In the genomic region with DNA sequence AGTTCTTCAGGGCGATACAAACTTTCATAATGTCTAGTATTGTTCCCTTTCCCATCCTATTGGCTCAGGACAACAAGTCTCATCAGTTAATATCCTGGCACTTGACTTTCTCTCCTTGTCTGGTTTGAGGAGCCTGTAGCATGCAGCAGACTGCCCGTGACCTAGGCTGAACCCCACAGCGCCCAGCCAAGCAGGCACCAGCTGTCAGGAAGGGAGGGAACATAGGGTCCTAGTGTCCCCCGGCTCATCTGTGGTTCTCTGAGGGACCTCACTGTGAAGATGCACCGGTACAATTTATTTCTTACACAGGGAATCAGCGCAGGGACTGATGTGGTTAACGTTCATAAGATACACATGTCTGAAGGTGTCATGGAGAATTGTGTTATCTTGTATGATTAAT, we compare ENCODE assay signal across 15 mouse cellular contexts. TPM values are rescaled to one million over a fixed set of nuclear protein-coding genes. Genes with fewer than 3 reads are reported as not detected.
DNase-seq lines count a peak whose midpoint lies in the region; ATAC-seq and TF ChIP-seq lines count a peak whose summit lies in the region.
"Had no signal": no experiment of that assay in that cellular context is flagged by ENCODE, and none has a peak within 500 bp of the region (broad histone marks: within the 10 kb centered on the region; RNA-seq: fewer than 3 reads in every experiment).

No protein-coding gene starts in this region.

- intact Hi-C loops in left cerebral cortex, postnatal 4 days (cut with DNase I): loop anchor here (10.0 kb wide), 3 partner anchors 362 to 692 kb away; partner anchors contain the start of gene Map4k4
- intact Hi-C loops in left cerebral cortex, adult 2 months (cut with DNase I): loop anchor here (5.0 to 10.0 kb wide), 3 partner anchors 354 to 692 kb away; no protein-coding TSS in a partner anchor

- no peaks in the 10 kb centered on the region for H3K27me3 ChIP-seq in forebrain, embryonic 16.5 days (replicated peaks; ENCODE audit: control insufficient read depth, insufficient read depth, low read length)
- H3K27me3 ChIP-seq: forebrain, embryonic 13.5 days; lung, embryonic 15.5 days had no signal

- no peak overlapping the region for H3K27ac ChIP-seq in left cerebral cortex, adult 2 months
- H3K27ac ChIP-seq in forebrain, embryonic 16.5 days (ENCODE audit: low read length): no peak overlapping the region
- H3K27ac ChIP-seq: forebrain, embryonic 13.5 days; lung, embryonic 15.5 days had no signal

- no peaks in the 10 kb centered on the region for H3K36me3 ChIP-seq in forebrain, embryonic 16.5 days (ENCODE audit: control insufficient read depth, insufficient read depth)
- H3K36me3 ChIP-seq: lung, embryonic 15.5 days had no signal

- no peak overlapping the region for H3K4me3 ChIP-seq in left cerebral cortex, adult 2 months
- H3K4me3 ChIP-seq in forebrain, embryonic 16.5 days (replicated peaks; ENCODE audit: low read length): no peak overlapping the region
- H3K4me3 ChIP-seq: forebrain, embryonic 13.5 days; lung, embryonic 15.5 days had no signal

- no peak overlapping the region for H3K4me2 ChIP-seq in forebrain, embryonic 16.5 days (ENCODE audit: low read length)
- H3K4me2 ChIP-seq: forebrain, embryonic 13.5 days; lung, embryonic 15.5 days had no signal

- no peaks in the 10 kb centered on the region for H3K9me3 ChIP-seq in forebrain, embryonic 16.5 days (ENCODE audit: control insufficient read depth, low read length)
- H3K9me3 ChIP-seq: forebrain, embryonic 13.5 days; lung, embryonic 15.5 days had no signal

- 66% methylated on average over 7 of the region's 7 CpGs for WGBS in forebrain, embryonic 16.5 days

- no peaks in the 10 kb centered on the region for H3K4me1 ChIP-seq in forebrain, embryonic 16.5 days (replicated peaks; ENCODE audit: control insufficient read depth, insufficient read depth, low read length)
- H3K4me1 ChIP-seq: forebrain, embryonic 13.5 days had no signal

- ATAC-seq in forebrain, embryonic 16.5 days: no peak
- ATAC-seq: forebrain, embryonic 13.5 days; inflammation-experienced regulatory T-cells, adult 6 months; midbrain, embryonic 16.5 days had no signal

- no peak overlapping the region for H3K9ac ChIP-seq in forebrain, embryonic 16.5 days (replicated peaks; ENCODE audit: low read depth, low read length)
- H3K9ac ChIP-seq: forebrain, embryonic 13.5 days; lung, embryonic 15.5 days had no signal

- TF ChIP-seq CTCF in left cerebral cortex, adult 2 months (IDR thresholded peaks at IDR 0.05): no peak

- DNase-seq in gastrocnemius, postnatal 10 days: peak; percentile 27
- no peak for DNase-seq in gastrocnemius, adult 8-10 months (ENCODE audit: low spot score in 2 of 2)
- peak; percentile 35 for DNase-seq in left cerebral cortex, postnatal 4 days
- DNase-seq in left cerebral cortex, adult 2 months (ENCODE audit: extremely low spot score in 1 of 2, low spot score in 2 of 2): no peak
- peak; percentile 45 for DNase-seq in thymus, postnatal 4 days
- DNase-seq in thymus, postnatal 0 days (ENCODE audit: low spot score): no peak
- DNase-seq: adrenal gland, adult 8-10 months; cerebellum, adult 18-20 months; kidney, adult 8-10 months had no signal

RNA-seq across cellular contexts. Expression of gene Il1rl2, which starts 52.3 kb away (rescaled TPM):
- total RNA-seq in gastrocnemius, postnatal 10 days (2021): 1 to 10 TPM; 5.9 to 6.4 TPM
- total RNA-seq in gastrocnemius, adult 8-10 months (2022): 1 to 10 TPM in 1 of 4 experiments, under 1 TPM in 3; 0.27 to 1.6 (median 0.49) TPM
- total RNA-seq in left cerebral cortex, postnatal 4 days (2021): 1 to 10 TPM; 1.0 to 1.7 TPM
- 1 to 10 TPM in 1 of 2 experiments, under 1 TPM in 1; 0.68 to 1.3 TPM for total RNA-seq in left cerebral cortex, adult 2 months (2021)
- polyA plus RNA-seq in thymus, postnatal 0 days (2015; fragmentation: Nextera tagmentation; extraction: Ambion mirVana): 5.9 and 7.3 TPM in 2 replicates
- 1.1 and 1.2 TPM in 2 replicates for polyA plus RNA-seq in forebrain, embryonic 16.5 days (2015; fragmentation: Nextera tagmentation; extraction: Ambion mirVana)

RNA-seq across cellular contexts. Expression of gene Il1rl1, which starts 52.6 kb away (rescaled TPM):
- 1 to 10 TPM; 1.8 to 3.1 TPM for total RNA-seq in gastrocnemius, postnatal 10 days (2021)
- under 1 TPM; 0.39 to 0.94 (median 0.52) TPM for total RNA-seq in gastrocnemius, adult 8-10 months (2022)
- under 1 TPM; 0.54 to 0.60 TPM for total RNA-seq in left cerebral cortex, postnatal 4 days (2021)
- under 1 TPM in 1 of 2 experiments, not detected in 1; 0.14 TPM for total RNA-seq in left cerebral cortex, adult 2 months (2021)
- polyA plus RNA-seq in thymus, postnatal 0 days (2015; fragmentation: Nextera tagmentation; extraction: Ambion mirVana): 0.38 and 0.41 TPM in 2 replicates
- polyA plus RNA-seq in forebrain, embryonic 16.5 days (2015; fragmentation: Nextera tagmentation; extraction: Ambion mirVana): 0.05 and 0.11 TPM in 2 replicates
- polyA plus RNA-seq: forebrain, embryonic 13.5 days; liver, adult 2 months had no signal

Comparison
In these comparisons a context has a peak if more than half of its experiments do, and no peak if none do; other contexts are left out.
1. DNase-seq: peak in gastrocnemius, postnatal 10 days (single experiment), left cerebral cortex, postnatal 4 days (single experiment) and thymus, postnatal 4 days (single experiment); none in gastrocnemius, adult 8-10 months (0 of 2), left cerebral cortex, adult 2 months (0 of 2) and thymus, postnatal 0 days (single experiment).